Mouse (Mus musculus) urinary bladder, postnatal 36 days (tissue): ENCODE measurements around the gene 2210407C18Rik.

ENCODE experiments used
- DNase-seq, 2 experiments: peaks; one replicate each; pipeline ENCODE4 v3.0.0; 2022; ENCODE audit warnings: low spot score in 2 of 2, mixed read lengths in 1 of 2

The 2210407C18Rik gene

DNA sequence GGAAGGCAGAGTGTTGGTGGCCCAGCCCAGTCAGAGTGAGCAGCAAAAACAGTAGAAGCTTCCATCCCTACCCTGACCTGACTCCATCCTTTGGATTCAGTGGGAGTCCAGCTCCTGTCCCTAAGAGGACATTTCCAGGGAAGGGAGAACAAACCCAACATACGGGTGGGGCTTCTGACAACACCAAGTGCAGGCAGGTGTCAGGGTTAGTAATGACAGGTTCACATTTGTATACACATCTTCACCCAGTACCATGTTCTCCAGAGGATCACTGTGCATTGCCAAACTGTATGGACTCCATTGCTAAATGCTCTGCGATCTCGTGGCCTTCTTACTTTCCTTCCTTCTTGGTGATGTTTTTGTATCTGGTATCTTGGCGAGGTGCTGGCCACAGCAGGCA is at the start of gene 2210407C18Rik:
Gene 2210407C18Rik, minus strand, starts transcription at position 101 of the 400 bp plus-strand sequence.
- DNase-seq: no peak

DNA sequence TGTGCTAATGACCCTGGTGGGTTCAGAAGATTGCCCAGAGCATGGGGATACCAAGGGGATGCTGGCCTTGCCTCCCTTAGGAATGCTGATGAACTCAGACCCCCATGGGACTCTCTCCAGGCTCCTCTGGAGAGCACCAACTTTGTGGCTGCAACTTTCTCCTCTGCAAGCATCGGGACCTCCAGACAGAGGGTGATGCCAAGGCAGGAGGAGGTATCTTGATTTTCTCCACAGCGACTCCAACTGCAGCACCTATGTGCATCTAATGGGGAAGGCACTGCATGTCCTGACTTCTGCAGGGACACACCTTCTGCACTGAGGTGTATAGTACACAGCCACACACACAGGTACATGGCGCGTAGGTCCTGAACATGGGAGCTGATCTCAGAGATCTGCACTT is 42.7 kb upstream of the 2210407C18Rik start, which contains the start of gene Olfr322:
Gene Olfr322, plus strand, starts transcription at position 187 of the 400 bp plus-strand sequence.
- DNase-seq: no peak

- DNase-seq: no peak
These were observed 39.3 kb upstream of the 2210407C18Rik start for GRCm38 (mm10) chr11:58655151-58655550.

- DNase-seq: no peak
These were observed 27.5 kb upstream of the 2210407C18Rik start for GRCm38 (mm10) chr11:58643350-58643749.

- no peak for DNase-seq
These were observed 25.9 kb upstream of the 2210407C18Rik start for GRCm38 (mm10) chr11:58641638-58642358.

GRCm38 (mm10) chr11:58641057-58641456 is 25.2 kb upstream of the 2210407C18Rik start:
- DNase-seq: no peak

GRCm38 (mm10) chr11:58640272-58640867 is 24.5 kb upstream of the 2210407C18Rik start, which contains the start of gene Trim58:
Trim58 (plus strand) TSS chr11:58640465.
- DNase-seq: peak in 1 of 2 experiments; percentile 8

- DNase-seq: peak; percentile 57 to 75
These were observed 22.4 kb upstream of the 2210407C18Rik start for GRCm38 (mm10) chr11:58638176-58638701.

DNA sequence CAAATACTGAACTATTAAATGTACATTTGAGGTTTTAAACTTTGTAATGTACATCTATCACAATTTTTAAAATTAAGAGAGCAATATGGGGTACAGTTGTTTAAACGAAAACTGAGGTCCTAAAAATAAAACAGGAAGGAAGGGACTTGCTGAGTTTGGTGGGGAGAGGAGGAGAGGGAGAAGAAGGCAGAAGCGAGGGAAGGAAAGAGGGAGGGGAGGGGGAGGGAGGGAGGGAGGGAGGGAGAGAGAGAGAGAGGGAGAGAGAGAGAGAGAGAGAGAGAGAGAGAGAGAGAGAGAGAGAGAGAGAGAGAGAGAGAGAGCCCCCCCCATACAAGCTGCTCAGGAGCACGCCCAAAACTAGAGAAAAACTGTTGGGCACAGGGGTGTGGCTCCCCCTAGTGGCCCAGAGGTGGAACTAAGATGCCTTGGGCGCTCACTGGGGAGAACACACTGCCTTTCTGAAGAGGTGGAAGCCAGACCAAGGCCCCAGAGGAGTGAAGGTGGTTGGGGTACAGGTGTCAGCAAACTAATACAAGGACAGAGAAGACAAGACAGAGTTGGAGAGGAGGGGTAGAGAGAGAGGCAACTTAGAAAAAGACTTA is 20.6 kb upstream of the 2210407C18Rik start:
- DNase-seq: peak in 1 of 2 experiments; percentile 40

DNA sequence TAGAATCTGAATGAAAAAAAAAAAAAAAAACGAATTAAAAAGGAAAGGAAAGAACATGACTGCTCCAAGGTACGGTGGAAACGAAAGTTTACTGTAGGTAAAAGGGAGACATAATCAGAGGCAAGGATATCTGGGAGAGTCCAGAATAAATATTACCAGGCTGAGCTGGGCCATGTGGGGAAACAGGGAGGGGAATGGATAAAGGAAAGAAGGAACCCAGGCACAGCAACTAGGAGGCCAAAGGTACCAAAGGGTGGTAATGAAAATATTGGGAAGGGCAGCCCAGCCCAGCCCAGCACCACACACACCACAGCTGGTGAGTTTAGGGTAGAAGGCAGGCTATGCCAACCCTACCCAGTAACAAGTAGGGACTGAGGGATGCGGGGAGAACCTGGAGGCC is 19.0 kb upstream of the 2210407C18Rik start:
- no peak for DNase-seq

GRCm38 (mm10) chr11:58630401-58630800 is 14.5 kb upstream of the 2210407C18Rik start, which contains the start of gene Olfr323:
Olfr323 (minus strand) TSS chr11:58630501.
- DNase-seq: no peak

DNA sequence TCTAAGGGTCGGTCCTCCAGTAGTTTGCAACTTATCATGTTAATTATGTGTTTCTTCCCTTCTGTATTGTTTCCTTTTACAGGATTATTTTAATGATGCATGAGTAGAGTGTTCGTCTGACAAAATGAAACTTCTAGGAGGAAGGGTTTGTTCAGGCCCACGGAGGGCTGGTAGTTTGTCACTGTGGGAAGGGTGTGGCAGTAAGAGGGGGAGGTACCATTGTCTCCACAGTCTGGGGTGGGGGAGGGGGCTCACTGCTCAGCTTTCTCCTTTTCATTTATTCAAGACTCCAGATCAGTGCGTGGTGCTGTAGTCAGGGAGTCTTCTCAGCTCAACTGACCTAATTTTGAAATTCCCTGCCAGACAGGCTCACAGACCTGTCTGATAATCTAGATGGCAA is 10.3 kb upstream of the 2210407C18Rik start:
- no peak for DNase-seq

GRCm38 (mm10) chr11:58618793-58619192 is 2.9 kb upstream of the 2210407C18Rik start:
- DNase-seq: no peak

DNA sequence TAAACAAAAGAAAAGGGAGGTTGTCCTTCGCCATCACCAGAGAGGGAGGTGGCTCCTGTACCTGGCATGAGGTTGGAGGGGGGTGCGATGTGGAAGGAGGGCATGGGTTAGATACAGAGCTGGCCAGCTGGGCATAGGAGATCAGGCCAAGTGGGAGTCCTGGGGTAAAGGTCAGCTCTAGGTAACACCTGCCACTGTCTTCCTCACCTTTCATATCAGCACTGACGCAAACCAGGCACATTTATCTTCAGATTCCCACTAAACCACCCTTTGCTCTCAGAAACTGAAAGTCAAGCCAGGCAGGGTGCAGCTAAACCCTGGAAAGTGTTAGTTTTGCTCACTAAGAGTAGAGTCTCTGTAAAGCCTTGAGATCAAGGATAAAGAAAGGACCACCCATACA is 2.5 kb upstream of the 2210407C18Rik start:
- no peak for DNase-seq

DNA sequence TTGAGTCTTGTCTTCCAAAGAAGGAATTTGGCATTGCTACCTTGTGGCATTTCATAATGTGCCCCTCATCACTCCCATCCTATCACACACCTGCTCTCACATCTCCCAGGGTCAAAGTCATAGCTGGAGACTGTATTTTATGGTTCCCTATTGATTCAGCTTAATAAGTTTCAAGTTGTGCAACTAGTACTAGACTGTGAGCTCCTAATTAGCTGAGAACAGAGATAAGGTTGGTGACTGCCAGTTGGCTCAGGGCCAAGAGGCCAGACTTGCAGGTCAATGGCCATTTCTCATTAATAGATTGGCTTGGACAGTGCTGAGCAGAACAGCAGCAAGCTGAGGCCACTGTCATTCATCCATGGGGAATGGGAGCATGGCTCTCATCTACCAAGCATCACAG is 1.3 kb downstream of the 2210407C18Rik start:
- no peak for DNase-seq

- DNase-seq: no peak
These were observed 2.5 kb downstream of the 2210407C18Rik start for GRCm38 (mm10) chr11:58613359-58613758.

GRCm38 (mm10) chr11:58607030-58607429 is 8.8 kb downstream of the 2210407C18Rik start:
- DNase-seq: no peak

GRCm38 (mm10) chr11:58606177-58606919 is 9.5 kb downstream of the 2210407C18Rik start:
- peak in 1 of 2 experiments; percentile 16 for DNase-seq

GRCm38 (mm10) chr11:58605228-58605627 is 10.6 kb downstream of the 2210407C18Rik start:
- DNase-seq: no peak

DNA sequence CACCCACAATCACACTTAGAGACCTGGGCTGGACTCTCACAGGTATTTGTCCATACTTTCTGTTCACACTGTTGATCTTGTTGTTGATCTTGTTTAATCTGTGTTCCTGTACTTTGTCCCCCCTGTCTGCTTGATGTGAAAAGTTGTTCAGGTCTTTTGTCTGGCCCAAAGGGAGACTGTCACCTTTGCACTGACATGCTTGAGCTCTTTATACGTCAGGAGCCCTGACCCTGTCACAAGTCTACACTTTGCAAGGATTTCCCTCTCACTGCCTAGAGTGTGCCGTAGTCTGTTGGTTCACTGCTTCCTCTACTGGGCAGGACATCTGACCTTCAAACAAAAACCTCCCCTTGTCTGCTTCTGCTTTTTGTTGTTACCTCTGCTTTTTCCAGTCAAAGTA is 11.2 kb downstream of the 2210407C18Rik start:
- no peak for DNase-seq

DNA sequence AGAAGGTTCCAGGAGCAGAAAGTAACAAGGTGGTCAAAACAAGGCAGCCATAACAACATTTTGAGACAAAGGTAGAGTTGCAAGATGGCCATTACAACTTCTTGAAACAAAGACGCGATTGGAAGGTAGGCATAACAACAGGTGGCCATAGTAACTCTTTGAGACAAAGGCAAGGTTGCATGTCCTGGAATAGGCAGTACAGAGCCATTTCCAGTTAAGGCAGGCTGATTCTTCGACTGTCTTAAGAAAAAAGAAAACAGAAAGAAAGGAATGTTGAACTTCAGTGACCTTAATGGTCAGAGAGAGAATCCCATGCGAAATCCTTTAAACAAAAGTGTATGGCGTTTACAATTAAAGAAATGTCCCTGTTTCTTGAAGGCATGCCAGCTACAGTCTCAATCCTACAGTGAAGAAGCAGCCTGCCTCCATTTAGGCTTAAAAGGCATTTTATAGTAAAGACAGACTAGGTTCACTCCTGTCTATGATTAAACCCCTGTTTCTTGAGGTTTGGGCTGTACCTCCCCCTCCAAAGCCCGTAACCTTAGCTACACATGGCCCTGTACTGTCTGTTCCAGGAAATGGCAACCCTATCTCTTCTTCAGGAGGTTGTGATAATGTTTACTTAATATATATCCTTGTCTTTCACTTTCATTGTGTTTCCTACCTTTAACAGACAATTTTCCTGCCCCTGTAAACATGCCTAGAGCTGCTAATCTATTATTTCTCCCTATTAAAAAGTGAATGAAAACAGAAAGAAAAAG is 12.9 kb downstream of the 2210407C18Rik start:
- DNase-seq: no peak
